8 mouse cellular contexts compared by ENCODE assay signal in the genomic region with DNA sequence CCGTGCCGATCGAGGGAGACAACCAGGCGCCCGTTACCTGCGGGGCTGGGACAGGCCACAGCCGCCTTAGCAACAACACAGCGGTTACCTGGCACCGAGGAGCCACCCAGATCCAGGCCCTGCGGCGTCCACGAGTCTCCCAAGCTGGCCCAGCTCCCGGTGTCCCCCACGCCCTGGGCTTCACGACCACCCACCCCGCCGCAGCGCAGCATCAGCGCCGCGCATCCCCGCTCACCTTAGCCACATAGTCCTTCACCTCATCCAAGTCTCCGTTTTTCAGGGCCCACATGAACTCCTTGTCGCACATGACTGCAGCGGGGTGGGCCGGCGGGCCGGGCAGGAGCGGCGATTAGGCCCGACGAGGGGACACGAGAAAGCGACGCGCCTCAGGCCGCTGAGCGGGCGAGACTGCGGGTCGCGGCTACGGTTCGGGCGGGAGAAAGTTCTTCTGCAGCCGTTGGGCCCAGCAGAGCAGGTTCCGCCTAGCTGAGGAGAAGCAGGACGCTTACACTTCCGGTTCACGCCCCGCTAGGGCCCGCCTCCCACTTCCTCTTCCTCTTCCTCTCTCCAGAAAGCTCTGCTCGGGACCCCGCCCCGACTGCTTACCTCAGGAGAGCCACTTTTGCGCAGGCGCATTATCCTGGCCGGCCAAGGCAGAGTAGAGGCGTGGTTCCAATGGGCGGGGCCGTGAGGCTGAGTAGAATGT. TPM values are rescaled to one million over a fixed set of nuclear protein-coding genes. Genes with fewer than 3 reads are reported as not detected.
A peak's percentile ranks its signal among the peaks of the same experiment; 100 is the strongest.
DNase-seq lines count a peak whose midpoint lies in the region; ATAC-seq and TF ChIP-seq lines count a peak whose summit lies in the region.

A gene (minus strand): TSS at position 585 of the 706 bp plus-strand sequence.

- TF ChIP-seq CTCF in cortical plate, adult 2 months (IDR thresholded peaks at IDR 0.05; ENCODE audit: extremely low read depth, insufficient read depth, low read length), result no peak

- peak; percentile 98 to 99 for DNase-seq in gastrocnemius, adult 8-10 months (ENCODE audit: low spot score in 2 of 2)
- peak; percentile 89 for DNase-seq in hindlimb bud, embryonic 11.5 days (ENCODE audit: extremely low spot score, low read depth, low spot score)
- peak; percentile 89 to 99 for DNase-seq in left cerebral cortex, adult 8-10 months (ENCODE audit: low spot score in 2 of 2)
- DNase-seq in right cerebral cortex, postnatal 10 days (ENCODE audit: low spot score in 2 of 2), result peak; percentile 98
- peak; percentile 98 for DNase-seq in urinary bladder, postnatal 25 days (ENCODE audit: low spot score)

- H3K27me3 ChIP-seq in megakaryocyte, embryonic 14.5 days (replicated peaks), result no peaks in the 10 kb centered on the region

- peak within 1 kb of the TSS; percentile 90 for H3K4me3 ChIP-seq in cortical plate, adult 2 months (ENCODE audit: insufficient read depth, low read length)
- H3K4me3 ChIP-seq in megakaryocyte, embryonic 14.5 days (replicated peaks), result peak within 1 kb of the TSS; percentile 99

- TF ChIP-seq POLR2A in cortical plate, adult 2 months (IDR thresholded peaks at IDR 0.05; ENCODE audit: extremely low read depth, insufficient read depth, low read length), result peak; percentile 83

- peak; percentile 99 for ATAC-seq in activated CD4-positive, CD25-positive, alpha-beta regulatory T cell, adult 4 months

- no peaks in the 10 kb centered on the region for H3K9me3 ChIP-seq in megakaryocyte, embryonic 14.5 days

- H3K36me3 ChIP-seq in megakaryocyte, embryonic 14.5 days (replicated peaks; ENCODE audit: low read length), result peaks cover 3% of the 10 kb centered on the region

- no peaks in the 10 kb centered on the region for H3K4me1 ChIP-seq in cortical plate, adult 2 months (ENCODE audit: control insufficient read depth, insufficient read depth, low read length)
- peaks cover 31% of the 10 kb centered on the region for H3K4me1 ChIP-seq in megakaryocyte, embryonic 14.5 days

- no peak within 1 kb of the TSS for H3K27ac ChIP-seq in cortical plate, adult 2 months (ENCODE audit: insufficient read depth, low read length)

RNA-seq across cellular contexts. Expression of the gene that starts here (rescaled TPM):
- polyA plus RNA-seq in activated CD4-positive, CD25-positive, alpha-beta regulatory T cell, adult 4 months (2017; shearing (Covaris generic)), result 10 to 100 TPM; 82.0 to 98.9 TPM
- 148 and 151 TPM in 2 replicates for polyA plus RNA-seq in cortical plate, adult 2 months (2012; rRNA removed)
- total RNA-seq in gastrocnemius, adult 8-10 months (2022), result 10 to 100 TPM; 16.1 to 26.0 (median 18.3) TPM
- total RNA-seq in left cerebral cortex, adult 8-10 months (2022), result 100 to 1,000 TPM; 246 to 311 (median 276) TPM
- polyA plus RNA-seq in megakaryocyte, embryonic 14.5 days (2012; ENCODE audit: insufficient read depth, low replicate concordance), result 122 and 125 TPM in 2 replicates

Comparison
In these comparisons a context has a peak if more than half of its experiments do, and no peak if none do; other contexts are left out.
1. RNA of the gene that starts here (total RNA-seq): 246 to 311 TPM in left cerebral cortex, adult 8-10 months; 16.1 to 26.0 TPM in gastrocnemius, adult 8-10 months; every median in the first group is over 4 times any median in the second.
2. Peak in every context shown above with its lines, with median percentiles within 50 percentile points of each other: DNase-seq.